Mouse (Mus musculus): ENCODE measurements around the gene Nadsyn1. TPM values are rescaled to one million over a fixed set of nuclear protein-coding genes. Genes with fewer than 3 reads are reported as not detected.

Gene Nadsyn1
- polyA plus RNA-seq, 1 experiment from 2014 or later = 10.4 TPM

Small RNAs within 50 kb of the gene (microRNA-seq; reads per million reads assigned to microRNA genes)
- not detected for gene Gm22064

Other genes starting within 250 kb of the Nadsyn1 start
- 79.2 and 88.3 TPM in 2 replicates for gene Cars, start 222.8 kb downstream of the Nadsyn1 start, polyA plus RNA-seq (2016; fragmentation: Nextera tagmentation; extraction: Ambion mirVana)
- gene Tnfrsf26, start 194.1 kb downstream of the Nadsyn1 start, polyA plus RNA-seq (2016; fragmentation: Nextera tagmentation; extraction: Ambion mirVana) = 0.09 and 0.20 TPM in 2 replicates
- 9.3 and 9.8 TPM in 2 replicates for gene Tnfrsf22, start 173.2 kb downstream of the Nadsyn1 start, polyA plus RNA-seq (2016; fragmentation: Nextera tagmentation; extraction: Ambion mirVana)
- 0.25 TPM in 1 of 2 replicates, not detected in the other for gene Tnfrsf23, start 137.0 kb downstream of the Nadsyn1 start, polyA plus RNA-seq (2016; fragmentation: Nextera tagmentation; extraction: Ambion mirVana)
- gene Osbpl5, start 65.9 kb downstream of the Nadsyn1 start, polyA plus RNA-seq (2016; fragmentation: Nextera tagmentation; extraction: Ambion mirVana) = 12.3 and 19.9 TPM in 2 replicates
- gene Mrgprg, start 55.9 kb downstream of the Nadsyn1 start, polyA plus RNA-seq (2016; fragmentation: Nextera tagmentation; extraction: Ambion mirVana) = not detected in 2 replicates
- 1.1 and 1.9 TPM in 2 replicates for gene Mrgpre, start 38.3 kb downstream of the Nadsyn1 start, polyA plus RNA-seq (2016; fragmentation: Nextera tagmentation; extraction: Ambion mirVana)
- gene Dhcr7, start 296 bp upstream of the Nadsyn1 start, polyA plus RNA-seq (2016; fragmentation: Nextera tagmentation; extraction: Ambion mirVana) = 69.7 and 70.5 TPM in 2 replicates
- gene Gm498, start 44.0 kb upstream of the Nadsyn1 start, polyA plus RNA-seq (2016; fragmentation: Nextera tagmentation; extraction: Ambion mirVana) = not detected in 2 replicates
- gene Shank2, start 179.1 kb upstream of the Nadsyn1 start, polyA plus RNA-seq (2016; fragmentation: Nextera tagmentation; extraction: Ambion mirVana) = 0.39 and 0.44 TPM in 2 replicates

Measured in limb, embryonic 10.5 days (tissue).